Mouse (Mus musculus): ENCODE measurements around the gene Pcgf1. TPM values are rescaled to one million over a fixed set of nuclear protein-coding genes. Genes with fewer than 3 reads are reported as not detected.

Gene Pcgf1
- total and polyA plus RNA-seq, 2 experiments, result 4.1 to 10.8 TPM

GRCm38 (mm10) chr6:83054074-83054851 lies 23.4 kb upstream of the Pcgf1 start, which contains the start of gene Aup1:
Aup1 (plus strand) TSS chr6:83054521.
- H3K27me3 ChIP-seq (ENCODE audit: control insufficient read depth, insufficient read depth, low read length), result no peaks in the 10 kb centered on the region
- peak within 1 kb of the TSS; percentile 76 for H3K27ac ChIP-seq (replicated peaks; ENCODE audit: insufficient read depth, low read depth, low read length)
- TF ChIP-seq CTCF (IDR thresholded peaks at IDR 0.05; ENCODE audit: low read depth, low read length) (no peak), POLR2A (IDR thresholded peaks at IDR 0.05; ENCODE audit: extremely low read depth, insufficient read depth, low read length) (peak; percentile 76)
- peaks cover 17% of the 10 kb centered on the region; the same call in 1 of the 2 replicates for H3K79me2 ChIP-seq (ENCODE audit: control insufficient read depth, insufficient read depth, low read length)
- H3K9ac ChIP-seq (ENCODE audit: low read depth, low read length), result peak within 1 kb of the TSS; percentile 97
- DNase-seq (ENCODE audit: extremely low read depth, low read depth, low spot score), result peak; percentile 97
- H3K4me1 ChIP-seq (ENCODE audit: control insufficient read depth, insufficient read depth, low read length), result peaks cover 17% of the 10 kb centered on the region
- H3K36me3 ChIP-seq (ENCODE audit: control insufficient read depth, insufficient read depth, low read length), result peaks cover 8% of the 10 kb centered on the region
- peak within 1 kb of the TSS; percentile 92 for H3K4me3 ChIP-seq (ENCODE audit: insufficient read depth, low read depth, low read length)
- under 1% methylated on average over 64 of the region's 64 CpGs for WGBS

- Histone ChIP-seq H3K27ac (replicated peaks; ENCODE audit: insufficient read depth, low read depth, low read length) (peak within 1 kb of the TSS; percentile 76), H3K4me1 (ENCODE audit: control insufficient read depth, insufficient read depth, low read length) (peaks cover 17% of the 10 kb centered on the region), H3K79me2 (ENCODE audit: control insufficient read depth, insufficient read depth, low read length) (peaks cover 17% of the 10 kb centered on the region; the same call in 1 of the 2 replicates), H3K9ac (ENCODE audit: low read depth, low read length) (peak within 1 kb of the TSS; percentile 97), H3K36me3 (ENCODE audit: control insufficient read depth, insufficient read depth, low read length) (peaks cover 8% of the 10 kb centered on the region), H3K27me3 (ENCODE audit: control insufficient read depth, insufficient read depth, low read length) (no peaks in the 10 kb centered on the region), H3K4me3 (ENCODE audit: insufficient read depth, low read depth, low read length) (peak within 1 kb of the TSS; percentile 92)
- DNase-seq (ENCODE audit: extremely low read depth, low read depth, low spot score), result no peak
- under 1% methylated on average over 48 of the region's 50 CpGs for WGBS
- TF ChIP-seq POLR2A (IDR thresholded peaks at IDR 0.05; ENCODE audit: extremely low read depth, insufficient read depth, low read length), result no peak
- TF ChIP-seq CTCF (IDR thresholded peaks at IDR 0.05; ENCODE audit: low read depth, low read length), result peak; percentile 42
These were observed 22.7 kb upstream of the Pcgf1 start, which contains the start of gene Htra2 for GRCm38 (mm10) chr6:83054871-83055431. Htra2 (minus strand) TSS chr6:83055273.

- H3K27me3 ChIP-seq (ENCODE audit: control insufficient read depth, insufficient read depth, low read length), result no peaks in the 10 kb centered on the region
- peak within 1 kb of the TSS; percentile 1; the same call in 1 of the 2 replicates for H3K4me3 ChIP-seq (ENCODE audit: insufficient read depth, low read depth, low read length)
- peaks cover 8% of the 10 kb centered on the region for H3K36me3 ChIP-seq (ENCODE audit: control insufficient read depth, insufficient read depth, low read length)
- peak within 1 kb of the TSS; percentile 40 for H3K27ac ChIP-seq (replicated peaks; ENCODE audit: insufficient read depth, low read depth, low read length)
- no peak for TF ChIP-seq CTCF (IDR thresholded peaks at IDR 0.05; ENCODE audit: low read depth, low read length)
- TF ChIP-seq POLR2A (IDR thresholded peaks at IDR 0.05; ENCODE audit: extremely low read depth, insufficient read depth, low read length), result 0 out of 2 replicates have a peak, but pooled peaks have one; percentile 25
- peaks cover 17% of the 10 kb centered on the region for H3K4me1 ChIP-seq (ENCODE audit: control insufficient read depth, insufficient read depth, low read length)
- H3K9ac ChIP-seq (ENCODE audit: low read depth, low read length), result no peak within 1 kb of the TSS; the same call in 1 of the 2 replicates
- H3K79me2 ChIP-seq (ENCODE audit: control insufficient read depth, insufficient read depth, low read length), result peaks cover 17% of the 10 kb centered on the region; the same call in 1 of the 2 replicates
- 14% methylated on average over 3 of the region's 3 CpGs for WGBS
- DNase-seq (ENCODE audit: extremely low read depth, low read depth, low spot score), result peak; percentile 85
These were observed 19.9 kb upstream of the Pcgf1 start, which contains the start of gene Dqx1 for GRCm38 (mm10) chr6:83057790-83058189. Dqx1 (plus strand) TSS chr6:83057844.

- no peak overlapping the region for H3K9ac ChIP-seq (ENCODE audit: low read depth, low read length)
These were observed 18.9 kb upstream of the Pcgf1 start for GRCm38 (mm10) chr6:83058725-83059124.

GRCm38 (mm10) chr6:83065995-83066394 lies 11.7 kb upstream of the Pcgf1 start:
- Histone ChIP-seq H3K79me2 (ENCODE audit: control insufficient read depth, insufficient read depth, low read length) (no peaks in the 10 kb centered on the region), H3K9ac (ENCODE audit: low read depth, low read length) (no peak overlapping the region), H3K27me3 (ENCODE audit: control insufficient read depth, insufficient read depth, low read length) (peaks cover 24% of the 10 kb centered on the region), H3K4me1 (ENCODE audit: control insufficient read depth, insufficient read depth, low read length) (0 out of 2 replicates have a peak, but pooled peaks cover 1% of the 10 kb centered on the region), H3K36me3 (ENCODE audit: control insufficient read depth, insufficient read depth, low read length) (no peaks in the 10 kb centered on the region), H3K27ac (replicated peaks; ENCODE audit: insufficient read depth, low read depth, low read length) (no peak overlapping the region), H3K4me3 (ENCODE audit: insufficient read depth, low read depth, low read length) (no peak overlapping the region)
- no peak for DNase-seq (ENCODE audit: extremely low read depth, low read depth, low spot score)
- TF ChIP-seq POLR2A (IDR thresholded peaks at IDR 0.05; ENCODE audit: extremely low read depth, insufficient read depth, low read length) (no peak), CTCF (IDR thresholded peaks at IDR 0.05; ENCODE audit: low read depth, low read length) (no peak)
- 82% methylated on average over 8 of the region's 8 CpGs for WGBS

More at GRCm38 (mm10) chr6:83058725-83059124, 18.9 kb upstream of the Pcgf1 start:
- peak overlapping the region; percentile 40; the same call in 1 of the 2 replicates for H3K27ac ChIP-seq (replicated peaks; ENCODE audit: insufficient read depth, low read depth, low read length)
- H3K4me3 ChIP-seq (ENCODE audit: insufficient read depth, low read depth, low read length), result no peak overlapping the region
- H3K36me3 ChIP-seq (ENCODE audit: control insufficient read depth, insufficient read depth, low read length), result peaks cover 8% of the 10 kb centered on the region
- peaks cover 12% of the 10 kb centered on the region for H3K4me1 ChIP-seq (ENCODE audit: control insufficient read depth, insufficient read depth, low read length)
- TF ChIP-seq POLR2A (IDR thresholded peaks at IDR 0.05; ENCODE audit: extremely low read depth, insufficient read depth, low read length), result no peak
- no peak for TF ChIP-seq CTCF (IDR thresholded peaks at IDR 0.05; ENCODE audit: low read depth, low read length)
- 92% methylated on average over 2 of the region's 2 CpGs for WGBS
- DNase-seq (ENCODE audit: extremely low read depth, low read depth, low spot score), result no peak
- no peaks in the 10 kb centered on the region for H3K27me3 ChIP-seq (ENCODE audit: control insufficient read depth, insufficient read depth, low read length)
- H3K79me2 ChIP-seq (ENCODE audit: control insufficient read depth, insufficient read depth, low read length), result peaks cover 14% of the 10 kb centered on the region; the same call in 1 of the 2 replicates

All from liver, adult 2 months (tissue).